In the genomic region with DNA sequence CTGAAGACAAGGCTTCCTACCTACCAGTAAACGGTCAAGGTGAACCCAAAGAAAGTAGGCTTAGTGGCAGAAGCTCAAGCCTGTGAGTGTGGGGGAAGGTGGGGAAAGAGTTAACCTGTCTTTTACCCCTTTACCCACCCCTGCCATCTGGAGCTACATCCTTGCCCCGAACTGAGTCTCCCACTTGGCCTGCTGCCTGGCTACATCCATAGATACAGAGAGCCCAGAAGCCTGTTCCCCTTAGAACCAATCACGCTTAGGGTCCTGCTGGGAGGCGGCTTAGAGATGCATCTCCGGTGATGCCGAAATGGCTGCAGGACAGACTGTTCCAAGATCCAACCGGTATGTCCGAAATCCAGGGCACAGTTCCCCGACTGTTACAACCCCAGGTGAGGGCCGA, we compare ENCODE assay signal across 7 mouse cellular contexts. TPM values are rescaled to one million over a fixed set of nuclear protein-coding genes. Genes with fewer than 3 reads are reported as not detected.
DNase-seq lines count a peak whose midpoint lies in the region; ATAC-seq and TF ChIP-seq lines count a peak whose summit lies in the region.

No protein-coding gene starts in this region.

- peak; percentile 4 for DNase-seq in lung, adult 2 months
- DNase-seq in lung, postnatal 36 days = no peak
- DNase-seq in forebrain, embryonic 14.5 days (ENCODE audit: low spot score) = peak; percentile 51
- DNase-seq in retina, embryonic 14.5 days (ENCODE audit: low spot score) = peak; percentile 24
- DNase-seq in urinary bladder, postnatal 25 days (ENCODE audit: low spot score) = no peak

- no peaks in the 10 kb centered on the region for H3K9me3 ChIP-seq in forebrain, embryonic 14.5 days (replicated peaks; ENCODE audit: control insufficient read depth, low read length)
- H3K9me3 ChIP-seq in limb, embryonic 13.5 days = no peaks in the 10 kb centered on the region

- H3K9ac ChIP-seq in forebrain, embryonic 14.5 days (ENCODE audit: low read length) = peak overlapping the region; percentile 58
- H3K9ac ChIP-seq in limb, embryonic 13.5 days = peak overlapping the region; percentile 69; the same call in 1 of the 2 replicates

- no peak for TF ChIP-seq CTCF in lung, adult 2 months (IDR thresholded peaks at IDR 0.05; ENCODE audit: insufficient read depth, low read length)

- no peak for TF ChIP-seq POLR2A in lung, adult 2 months (IDR thresholded peaks at IDR 0.05; ENCODE audit: borderline replicate concordance, extremely low read depth, low read depth, low read length)

- peaks cover 56% of the 10 kb centered on the region for H3K27me3 ChIP-seq in forebrain, embryonic 14.5 days (replicated peaks; ENCODE audit: control insufficient read depth, insufficient read depth, low read length)
- peaks cover 73% of the 10 kb centered on the region for H3K27me3 ChIP-seq in limb, embryonic 13.5 days

- no peak overlapping the region for H3K4me3 ChIP-seq in lung, adult 2 months (replicated peaks; ENCODE audit: extremely low read depth, low read depth, low read length)
- peak overlapping the region; percentile 42 for H3K4me3 ChIP-seq in forebrain, embryonic 14.5 days (ENCODE audit: low read depth, low read length)
- H3K4me3 ChIP-seq in limb, embryonic 13.5 days = peak overlapping the region; percentile 65

- peak overlapping the region; percentile 74 for H3K4me2 ChIP-seq in forebrain, embryonic 14.5 days (ENCODE audit: low read length)
- H3K4me2 ChIP-seq in limb, embryonic 13.5 days (replicated peaks) = peak overlapping the region; percentile 96

- no peak overlapping the region for H3K27ac ChIP-seq in forebrain, embryonic 14.5 days (ENCODE audit: low read depth, low read length)
- H3K27ac ChIP-seq in limb, embryonic 13.5 days = no peak overlapping the region

- ATAC-seq in forebrain, embryonic 14.5 days = no peak
- no peak for ATAC-seq in limb, embryonic 13.5 days (ENCODE audit: low FRiP score, low read depth)
- ATAC-seq in activated CD4-positive, CD25-positive, alpha-beta regulatory T cell, adult 4 months = no peak

- WGBS in lung, adult 2 months = 4% methylated on average over 10 of the region's 10 CpGs
- under 1% methylated on average over 10 of the region's 10 CpGs for WGBS in forebrain, embryonic 14.5 days
- WGBS in limb, embryonic 13.5 days = 5% methylated on average over 10 of the region's 10 CpGs

- no peaks in the 10 kb centered on the region for H3K4me1 ChIP-seq in lung, adult 2 months (ENCODE audit: control insufficient read depth, insufficient read depth, low read length)
- peaks cover 7% of the 10 kb centered on the region for H3K4me1 ChIP-seq in forebrain, embryonic 14.5 days (ENCODE audit: control insufficient read depth, insufficient read depth, low read length)
- peaks cover 22% of the 10 kb centered on the region for H3K4me1 ChIP-seq in limb, embryonic 13.5 days

- H3K36me3 ChIP-seq in forebrain, embryonic 14.5 days (ENCODE audit: control insufficient read depth, insufficient read depth, low read length) = no peaks in the 10 kb centered on the region
- no peaks in the 10 kb centered on the region for H3K36me3 ChIP-seq in limb, embryonic 13.5 days

RNA-seq across cellular contexts. Expression of a gene that starts 1.5 kb away (rescaled TPM):
- polyA plus RNA-seq in lung, adult 2 months (2012; rRNA removed) = 5.3 and 14.2 TPM in 2 replicates
- polyA plus RNA-seq in forebrain, embryonic 14.5 days (2014; fragmentation: Nextera tagmentation; extraction: Ambion mirVana) = 9.2 and 10.4 TPM in 2 replicates
- polyA plus RNA-seq in limb, embryonic 13.5 days (2015; fragmentation: Nextera tagmentation; extraction: Ambion mirVana) = 2.2 TPM in 2 replicates
- not detected for polyA plus RNA-seq in activated CD4-positive, CD25-positive, alpha-beta regulatory T cell, adult 4 months (2017; shearing (Covaris generic))

Comparison
In these comparisons a context has a peak if more than half of its experiments do, and no peak if none do; other contexts are left out.
1. DNase-seq: peak in lung, adult 2 months (single experiment), forebrain, embryonic 14.5 days (single experiment) and retina, embryonic 14.5 days (single experiment); none in lung, postnatal 36 days (single experiment) and urinary bladder, postnatal 25 days (single experiment).